Mouse (Mus musculus): ENCODE data around the gene Cd44.

GRCm38 (mm10) chr2:102865354-102865752 lies 36.1 kb downstream of the Cd44 start:
- TF ChIP-seq CTCF (IDR thresholded peaks at IDR 0.05; ENCODE audit: control insufficient read depth, insufficient read depth, insufficient read length) (no peak), USF1 (IDR thresholded peaks at IDR 0.05; ENCODE audit: low read depth) (no peak), FOSL1 (IDR thresholded peaks at IDR 0.05; ENCODE audit: insufficient read depth, low read length, poor library complexity, severe bottlenecking) (no peak)
